Mouse (Mus musculus) E14TG2a.4 (cell line): ENCODE measurements around the gene Cacna1h.

ENCODE experiments used
- H3K27me3 ChIP-seq: 2 replicates; pipeline ENCODE4 v1.6.1; 2014; ENCODE audit warnings: low read length, control low read depth; ENCODE audit not compliant: insufficient read depth
- H3K36me3 ChIP-seq: 2 replicates; pipeline ENCODE4 v1.6.1; 2014; ENCODE audit warnings: low read length, control low read depth; ENCODE audit not compliant: insufficient read depth
- H3K4me1 ChIP-seq: replicated peaks from 2 replicates; pipeline ENCODE4 v1.6.1; 2014; ENCODE audit warnings: low read depth, low read length, control low read depth
- H3K4me3 ChIP-seq: replicated peaks from 2 replicates; pipeline ENCODE4 v1.5.1; 2014; ENCODE audit warnings: mild to moderate bottlenecking, low read length
- H3K9me3 ChIP-seq: 2 replicates; pipeline ENCODE4 v1.6.1; 2014; ENCODE audit warnings: low read length, control low read depth
- CTCF ChIP-seq: conservative IDR thresholded peaks from 2 replicates; pipeline ENCODE4 v1.5.1; 2014; ENCODE audit warnings: low read length
- NANOG ChIP-seq: IDR thresholded peaks from 2 replicates; pipeline ENCODE4 v1.6.1; 2014; ENCODE audit warnings: borderline replicate concordance, low read length, mixed read lengths
- POU5F1 ChIP-seq: IDR thresholded peaks from 2 replicates; pipeline ENCODE4 v1.6.1; 2014; ENCODE audit warnings: low read length, borderline replicate concordance

The Cacna1h gene

GRCm38 (mm10) chr17:25398520-25398838, 35.1 kb downstream of the Cacna1h start:
- Histone ChIP-seq H3K9me3 (no peaks in the 10 kb centered on the region), H3K4me3 (no peak overlapping the region; the same call in 1 of the 2 replicates)
- TF ChIP-seq NANOG (no peak), POU5F1 (no peak), CTCF (no peak)

GRCm38 (mm10) chr17:25397804-25398519, 35.6 kb downstream of the Cacna1h start:
- no peaks in the 10 kb centered on the region for H3K36me3 ChIP-seq
- no peak for TF ChIP-seq POU5F1
- peak; percentile 77 for TF ChIP-seq CTCF
- peaks cover 14% of the 10 kb centered on the region for H3K27me3 ChIP-seq
- H3K9me3 ChIP-seq, result no peaks in the 10 kb centered on the region
- no peak overlapping the region; the same call in 1 of the 2 replicates for H3K4me3 ChIP-seq
- H3K4me1 ChIP-seq, result peaks cover 4% of the 10 kb centered on the region

More at GRCm38 (mm10) chr17:25398520-25398838, 35.1 kb downstream of the Cacna1h start:
- H3K36me3 ChIP-seq, result no peaks in the 10 kb centered on the region
- H3K4me1 ChIP-seq, result peaks cover 4% of the 10 kb centered on the region
- peaks cover 17% of the 10 kb centered on the region for H3K27me3 ChIP-seq

GRCm38 (mm10) chr17:25394526-25394925, 39.1 kb downstream of the Cacna1h start:
- Histone ChIP-seq H3K4me1 (peaks cover 17% of the 10 kb centered on the region), H3K36me3 (no peaks in the 10 kb centered on the region), H3K27me3 (peaks cover 11% of the 10 kb centered on the region), H3K4me3 (no peak overlapping the region), H3K9me3 (no peaks in the 10 kb centered on the region)
- no peak for TF ChIP-seq POU5F1
- TF ChIP-seq NANOG, result no peak
- no peak for TF ChIP-seq CTCF

- Histone ChIP-seq H3K4me1 (peaks cover 29% of the 10 kb centered on the region), H3K9me3 (no peaks in the 10 kb centered on the region), H3K4me3 (peak overlapping the region; percentile 52), H3K27me3 (peaks cover 11% of the 10 kb centered on the region; the same call in 1 of the 2 replicates), H3K36me3 (no peaks in the 10 kb centered on the region)
- peak; percentile 9; the same call in 1 of the 2 replicates for TF ChIP-seq CTCF
- no peak for TF ChIP-seq NANOG
Observed at GRCm38 (mm10) chr17:25374011-25374410, 59.6 kb downstream of the Cacna1h start.

GRCm38 (mm10) chr17:25372491-25372890, 61.1 kb downstream of the Cacna1h start:
- H3K27me3 ChIP-seq, result peaks cover 11% of the 10 kb centered on the region; the same call in 1 of the 2 replicates
- H3K36me3 ChIP-seq, result no peaks in the 10 kb centered on the region
- TF ChIP-seq NANOG (no peak), POU5F1 (no peak), CTCF (no peak)
- no peak overlapping the region for H3K4me3 ChIP-seq
- peaks cover 24% of the 10 kb centered on the region; the same call in 1 of the 2 replicates for H3K4me1 ChIP-seq
- H3K9me3 ChIP-seq, result no peaks in the 10 kb centered on the region

- Histone ChIP-seq H3K9me3 (no peaks in the 10 kb centered on the region), H3K36me3 (no peaks in the 10 kb centered on the region), H3K27me3 (peaks cover 15% of the 10 kb centered on the region; the same call in 1 of the 2 replicates), H3K4me1 (peaks cover 14% of the 10 kb centered on the region; the same call in 1 of the 2 replicates), H3K4me3 (no peak within 1 kb of the TSS)
- TF ChIP-seq NANOG, result no peak
- no peak for TF ChIP-seq POU5F1
- no peak for TF ChIP-seq CTCF
Observed at GRCm38 (mm10) chr17:25368973-25369372, 64.6 kb downstream of the Cacna1h start, which contains the start of gene Tpsg1. TSS of gene Tpsg1 (plus strand) at chr17:25369273.

- peaks cover 10% of the 10 kb centered on the region; the same call in 1 of the 2 replicates for H3K4me1 ChIP-seq
- H3K4me3 ChIP-seq, result no peak within 1 kb of the TSS
- no peak for TF ChIP-seq CTCF
- no peak for TF ChIP-seq POU5F1
- TF ChIP-seq NANOG, result no peak
- H3K27me3 ChIP-seq, result 0 out of 2 replicates have a peak, but pooled peaks cover 3% of the 10 kb centered on the region
- no peaks in the 10 kb centered on the region for H3K9me3 ChIP-seq
- no peaks in the 10 kb centered on the region for H3K36me3 ChIP-seq
Observed at GRCm38 (mm10) chr17:25366005-25366404, 67.6 kb downstream of the Cacna1h start, which contains the start of gene Tpsb2. TSS of gene Tpsb2 (plus strand) at chr17:25366305.

GRCm38 (mm10) chr17:25363726-25364125, 69.9 kb downstream of the Cacna1h start:
- H3K9me3 ChIP-seq, result no peaks in the 10 kb centered on the region
- no peaks in the 10 kb centered on the region for H3K36me3 ChIP-seq
- TF ChIP-seq POU5F1 (no peak), CTCF (peak; percentile 69)
- H3K27me3 ChIP-seq, result 0 out of 2 replicates have a peak, but pooled peaks cover 3% of the 10 kb centered on the region
- H3K4me1 ChIP-seq, result peaks cover 3% of the 10 kb centered on the region; the same call in 1 of the 2 replicates
- H3K4me3 ChIP-seq, result no peak overlapping the region

GRCm38 (mm10) chr17:25361291-25361690, 72.3 kb downstream of the Cacna1h start:
- H3K9me3 ChIP-seq, result no peaks in the 10 kb centered on the region
- no peak for TF ChIP-seq POU5F1
- no peak for TF ChIP-seq NANOG
- no peak for TF ChIP-seq CTCF
- no peak overlapping the region for H3K4me3 ChIP-seq
- H3K4me1 ChIP-seq, result peaks cover 3% of the 10 kb centered on the region; the same call in 1 of the 2 replicates
- 0 out of 2 replicates have a peak, but pooled peaks cover 3% of the 10 kb centered on the region for H3K27me3 ChIP-seq
- no peaks in the 10 kb centered on the region for H3K36me3 ChIP-seq
